Mouse (Mus musculus): ENCODE data around the gene Drd4.
"Not testable (repeated sequence)": the region's sequence is repeated elsewhere in the genome, so short reads cannot be mapped to it uniquely, and the experiment has no call there.

Gene Drd4

GRCm38 (mm10) chr7:141291921-141292582 lies at the start of gene Drd4:
Gene Drd4 (plus strand): TSS chr7:141292006.
- no peak for DNase-seq (ENCODE audit: extremely low spot score, low read depth, low spot score)

GRCm38 (mm10) chr7:141250486-141250885 lies 41.3 kb upstream of the Drd4 start:
- DNase-seq (ENCODE audit: extremely low spot score, low read depth, low spot score) = not testable (repeated sequence)

- DNase-seq (ENCODE audit: extremely low spot score, low read depth, low spot score) = no peak
Observed at GRCm38 (mm10) chr7:141256159-141256558, 35.6 kb upstream of the Drd4 start.

DNA sequence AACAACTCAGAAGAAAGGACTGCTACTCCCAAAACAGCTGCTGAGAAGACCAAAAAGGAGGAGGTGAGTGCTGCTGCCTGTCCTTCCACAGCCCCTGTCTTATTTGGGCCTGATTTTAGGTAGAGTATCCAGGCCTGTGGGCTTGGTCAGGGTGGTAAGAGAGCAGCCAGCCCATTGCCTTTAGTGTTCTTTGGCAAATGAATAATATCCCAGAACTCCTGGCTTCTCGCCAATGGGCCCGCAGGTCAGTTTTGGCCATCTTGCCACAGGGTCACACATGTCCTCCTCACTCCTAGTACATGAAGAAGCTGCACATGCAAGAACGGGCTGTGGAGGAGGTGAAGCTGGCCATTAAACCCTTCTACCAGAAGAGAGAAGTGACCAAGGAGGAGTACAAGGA lies 30.3 kb upstream of the Drd4 start:
- no peak for DNase-seq (ENCODE audit: extremely low spot score, low read depth, low spot score)

- DNase-seq (ENCODE audit: extremely low spot score, low read depth, low spot score) = no peak
Observed at GRCm38 (mm10) chr7:141263640-141264039, 28.2 kb upstream of the Drd4 start.

GRCm38 (mm10) chr7:141264041-141264700 lies 27.6 kb upstream of the Drd4 start:
- DNase-seq (ENCODE audit: extremely low spot score, low read depth, low spot score) = no peak

DNA sequence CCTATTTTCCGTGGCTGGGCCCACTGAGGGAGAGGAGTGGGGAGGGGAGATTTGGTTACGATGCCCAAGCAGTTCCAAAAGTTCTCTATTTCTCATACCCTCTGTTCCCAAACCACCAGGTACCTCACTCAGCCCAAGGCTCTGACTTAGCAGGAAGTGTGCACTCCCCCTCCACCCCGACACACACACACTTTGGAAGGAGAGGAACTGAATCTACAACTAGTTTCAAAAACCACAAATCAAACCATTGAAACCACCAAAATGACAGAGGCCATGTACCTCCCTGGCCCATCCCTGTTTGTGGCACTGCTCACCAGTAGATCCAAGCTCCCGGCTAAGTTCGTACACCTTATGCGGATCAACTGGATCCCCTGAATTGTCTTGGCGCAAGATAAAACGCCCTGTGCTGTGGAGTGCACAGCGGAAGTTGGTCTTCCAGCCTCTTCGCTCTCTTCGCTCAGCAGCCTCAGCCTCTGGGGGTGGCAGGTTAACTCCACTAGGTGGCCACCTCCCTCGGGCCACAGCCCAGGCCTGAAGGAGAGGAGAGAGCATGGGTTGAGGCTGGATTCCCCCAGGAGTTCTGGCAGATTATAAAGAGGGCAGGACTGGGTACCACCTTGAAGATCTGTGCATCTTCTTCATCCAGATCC lies 26.9 kb upstream of the Drd4 start:
- no peak for DNase-seq (ENCODE audit: extremely low spot score, low read depth, low spot score)

GRCm38 (mm10) chr7:141265411-141265738 lies 26.4 kb upstream of the Drd4 start:
- no peak for DNase-seq (ENCODE audit: extremely low spot score, low read depth, low spot score)

- DNase-seq (ENCODE audit: extremely low spot score, low read depth, low spot score) = no peak
Observed at GRCm38 (mm10) chr7:141265739-141266561, 25.9 kb upstream of the Drd4 start, which contains the start of gene Irf7. Gene Irf7 (minus strand): TSS chr7:141266481.

- no peak for DNase-seq (ENCODE audit: extremely low spot score, low read depth, low spot score)
Observed at GRCm38 (mm10) chr7:141268466-141269272, 23.1 kb upstream of the Drd4 start.

DNA sequence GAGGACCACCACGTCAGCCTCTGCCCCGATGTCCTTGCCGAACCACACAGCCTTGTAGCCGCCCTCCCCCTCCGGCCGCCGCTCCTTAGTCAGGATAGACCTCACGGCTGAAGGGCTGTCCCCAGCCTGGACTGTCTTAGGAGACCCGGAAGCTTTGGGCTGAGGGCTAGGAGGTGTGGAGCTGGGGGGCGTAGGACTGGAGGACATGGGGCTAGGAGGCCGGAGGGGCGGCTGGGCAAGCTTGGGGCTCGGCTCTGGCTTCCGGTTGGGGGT lies 22.6 kb upstream of the Drd4 start:
- no peak for DNase-seq (ENCODE audit: extremely low spot score, low read depth, low spot score)

DNA sequence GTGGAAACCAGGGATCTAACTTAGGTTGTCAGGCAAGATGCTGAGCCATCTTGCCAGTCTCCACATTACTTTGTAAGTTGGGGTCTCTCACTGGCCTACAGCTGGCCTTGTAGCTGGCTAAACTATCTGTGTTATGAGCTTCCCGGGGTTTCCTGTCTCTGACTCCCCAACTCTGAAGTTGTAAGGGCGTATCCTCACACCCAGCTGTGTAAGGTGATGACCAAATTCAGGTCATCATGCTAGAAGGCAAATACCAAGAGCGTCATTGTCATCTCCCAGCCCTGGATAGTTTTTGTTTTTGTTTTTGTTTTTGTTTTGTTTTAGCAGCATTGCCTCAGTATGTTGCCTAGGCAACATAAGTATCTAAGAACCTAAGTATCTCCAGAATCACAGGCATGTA lies 21.2 kb upstream of the Drd4 start:
- no peak for DNase-seq (ENCODE audit: extremely low spot score, low read depth, low spot score)

GRCm38 (mm10) chr7:141275356-141275755 lies 16.4 kb upstream of the Drd4 start:
- no peak for DNase-seq (ENCODE audit: extremely low spot score, low read depth, low spot score)

DNA sequence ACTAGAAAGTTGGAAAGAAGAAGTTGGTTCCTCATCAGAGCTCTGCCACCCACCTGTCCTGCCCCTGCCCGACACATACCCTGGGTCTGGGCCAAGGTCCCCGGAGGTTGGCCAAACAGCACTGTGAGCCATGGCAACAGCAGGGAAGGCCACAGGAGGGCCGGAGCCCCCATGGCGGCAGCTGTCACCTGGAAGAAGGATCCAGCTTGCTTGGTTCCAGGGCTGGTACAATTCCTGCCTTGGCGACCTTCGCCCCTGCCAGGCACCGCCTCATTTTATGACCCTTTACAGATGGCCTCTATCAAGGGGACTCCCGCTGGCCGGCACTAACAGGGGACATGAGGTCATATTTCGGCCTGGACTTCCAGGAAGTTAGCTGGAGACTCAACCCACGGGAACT lies 15.3 kb upstream of the Drd4 start, which contains the start of gene Cdhr5:
TSS of gene Cdhr5 (minus strand) at position 241 of the 400 bp plus-strand sequence.
- DNase-seq (ENCODE audit: extremely low spot score, low read depth, low spot score) = no peak

GRCm38 (mm10) chr7:141277701-141278678 lies 13.8 kb upstream of the Drd4 start:
- no peak for DNase-seq (ENCODE audit: extremely low spot score, low read depth, low spot score)

DNA sequence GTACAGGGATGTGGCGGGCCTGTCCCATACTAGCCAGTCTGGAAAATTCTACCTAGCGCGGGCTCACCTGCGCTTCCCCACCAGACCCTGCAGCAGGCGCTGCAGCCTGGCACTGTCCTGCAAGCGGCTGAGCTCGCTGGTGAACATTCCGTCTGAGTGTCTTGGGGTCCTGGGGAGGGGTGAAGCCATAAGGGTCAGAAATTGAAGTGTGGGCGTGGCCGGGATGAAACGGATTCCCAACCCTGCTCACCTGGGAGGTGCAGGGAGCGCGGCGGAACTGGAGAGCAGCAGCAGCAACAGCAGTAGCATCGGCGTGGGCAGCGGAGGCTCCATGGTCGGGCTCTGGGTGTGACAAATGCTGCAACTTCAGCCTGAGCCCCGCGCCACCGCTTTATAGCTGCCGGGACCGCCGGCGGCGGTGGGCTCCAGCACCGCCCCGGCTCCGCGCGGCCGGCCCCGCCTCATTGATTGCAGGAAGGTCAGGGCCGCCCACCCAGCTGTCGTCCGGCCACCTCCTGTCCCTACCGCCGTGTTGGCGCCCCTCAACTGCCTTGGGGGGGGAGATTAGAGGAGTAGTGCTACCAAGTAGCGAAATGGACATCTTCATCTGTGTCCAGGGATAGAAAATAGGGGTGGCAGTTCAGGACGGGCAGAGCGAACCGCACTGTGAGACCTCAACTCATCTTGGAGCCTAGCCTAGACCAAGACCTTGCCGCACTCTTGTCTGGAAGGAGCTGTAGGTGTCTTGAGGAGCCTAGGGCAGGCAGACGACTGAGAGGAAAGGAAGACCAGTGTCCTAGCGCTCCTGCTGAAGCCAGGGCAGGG lies 12.8 kb upstream of the Drd4 start, which contains the start of gene Sct:
TSS of gene Sct (minus strand) at position 368 of the 825 bp plus-strand sequence.
- no peak for DNase-seq (ENCODE audit: extremely low spot score, low read depth, low spot score)

DNA sequence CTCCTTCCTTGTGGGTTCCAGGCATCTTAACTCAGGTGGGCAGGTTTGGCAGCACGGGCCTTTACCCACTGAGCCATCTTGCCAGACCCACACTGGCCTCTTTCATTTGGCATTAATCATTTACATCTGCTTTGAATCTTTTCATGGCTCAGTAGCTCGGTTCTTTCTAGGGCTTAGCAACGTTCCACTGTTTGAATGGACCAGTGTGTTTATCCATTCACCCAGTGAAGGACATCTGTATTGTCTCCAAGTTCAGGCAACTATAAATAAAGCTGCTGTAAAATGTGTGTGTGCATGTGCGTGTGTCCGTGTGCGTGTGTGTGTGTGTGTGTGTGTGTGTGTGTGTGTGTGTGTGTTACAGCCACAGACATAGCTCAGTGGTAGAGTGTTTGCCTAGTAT lies 10.4 kb upstream of the Drd4 start:
- no peak for DNase-seq (ENCODE audit: extremely low spot score, low read depth, low spot score)

DNA sequence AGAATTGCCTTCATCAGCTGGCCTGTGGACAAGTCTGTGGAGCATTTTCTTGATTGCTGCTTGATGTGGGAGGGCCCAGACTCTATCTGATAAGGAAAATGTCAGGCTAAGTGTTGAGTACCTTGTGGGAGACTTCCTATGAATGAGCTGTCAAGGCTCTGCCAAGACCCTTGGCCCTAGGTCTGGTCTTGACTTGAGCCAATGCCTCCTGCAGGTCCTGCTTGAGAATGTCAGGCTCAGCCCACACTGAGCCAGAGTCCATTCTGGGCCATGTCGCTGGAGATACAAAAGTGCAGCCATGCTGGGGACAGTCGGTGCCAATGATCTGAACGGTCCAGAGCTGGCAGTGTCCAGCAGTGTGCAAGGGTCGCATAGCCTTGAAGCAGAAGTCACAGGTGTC lies 9.1 kb upstream of the Drd4 start:
- no peak for DNase-seq (ENCODE audit: extremely low spot score, low read depth, low spot score)

GRCm38 (mm10) chr7:141288042-141288441 lies 3.8 kb upstream of the Drd4 start:
- DNase-seq (ENCODE audit: extremely low spot score, low read depth, low spot score) = no peak
